Mouse (Mus musculus): ENCODE results near the gene Tmem129. TPM values are rescaled to one million over a fixed set of nuclear protein-coding genes. Genes with fewer than 3 reads are reported as not detected.

Gene Tmem129
- polyA plus RNA-seq, 2 experiments = 17.4 to 19.4 TPM

- peaks cover 18 to 28% of the 10 kb centered on the region in 2 experiments for H3K4me1 ChIP-seq (replicated peaks; ENCODE audit: control insufficient read depth in 2 of 2, insufficient read depth in 2 of 2, low read length in 1 of 2)
- WGBS (ENCODE audit: insufficient replicate concordance) = 58% methylated on average over 1 of the region's 1 CpGs
- H3K27ac ChIP-seq = no peak overlapping the region
- no peak overlapping the region for H3K9ac ChIP-seq (replicated peaks)
- DNase-seq (ENCODE audit: low read depth in 3 of 3, low spot score in 3 of 3) (no peak), ATAC-seq (ENCODE audit: insufficient read depth) (no peak)
- no peaks in the 10 kb centered on the region for H3K27me3 ChIP-seq (ENCODE audit: control insufficient read depth, insufficient read depth, low read length)
- no peak for TF ChIP-seq EP300 (IDR thresholded peaks at IDR 0.05; ENCODE audit: low read depth)
- TF ChIP-seq CTCF (IDR thresholded peaks at IDR 0.05; ENCODE audit: low read depth) = no peak
- no peak overlapping the region for H3K4me2 ChIP-seq (ENCODE audit: low read depth)
- no peaks in the 10 kb centered on the region for H3K9me3 ChIP-seq (ENCODE audit: control insufficient read depth, low read length)
- H3K4me3 ChIP-seq (ENCODE audit: insufficient read depth in 1 of 2, low read depth in 2 of 2, low read length in 2 of 2) = no peak overlapping the region
- peaks cover 11% of the 10 kb centered on the region for H3K36me3 ChIP-seq (replicated peaks; ENCODE audit: control insufficient read depth, insufficient read depth, low read depth)
Measured at GRCm38 (mm10) chr5:33632526-33632925, 25.7 kb downstream of the Tmem129 start.

GRCm38 (mm10) chr5:33630615-33631014 is 27.6 kb downstream of the Tmem129 start:
- ATAC-seq (ENCODE audit: insufficient read depth) (no peak), DNase-seq (ENCODE audit: low read depth in 3 of 3, low spot score in 3 of 3) (no peak)
- Histone ChIP-seq H3K36me3 (replicated peaks; ENCODE audit: control insufficient read depth, insufficient read depth, low read depth) (peaks cover 6% of the 10 kb centered on the region), H3K4me2 (ENCODE audit: low read depth) (peak overlapping the region; percentile 74), H3K4me1 (replicated peaks; ENCODE audit: control insufficient read depth in 2 of 2, insufficient read depth in 2 of 2, low read length in 1 of 2) (peaks cover 18 to 25% of the 10 kb centered on the region in 2 experiments), H3K27ac (peak overlapping the region; percentile 38), H3K27me3 (ENCODE audit: control insufficient read depth, insufficient read depth, low read length) (no peaks in the 10 kb centered on the region), H3K9me3 (ENCODE audit: control insufficient read depth, low read length) (no peaks in the 10 kb centered on the region), H3K4me3 (ENCODE audit: insufficient read depth in 1 of 2, low read depth in 2 of 2, low read length in 2 of 2) (peak overlapping the region; percentile 44 to 75), H3K9ac (replicated peaks) (peak overlapping the region; percentile 36)
- TF ChIP-seq EP300 (IDR thresholded peaks at IDR 0.05; ENCODE audit: low read depth) = no peak
- no peak for TF ChIP-seq CTCF (IDR thresholded peaks at IDR 0.05; ENCODE audit: low read depth)
- 37% methylated on average over 4 of the region's 4 CpGs for WGBS (ENCODE audit: insufficient replicate concordance)

GRCm38 (mm10) chr5:33630061-33630460 is 28.2 kb downstream of the Tmem129 start:
- peaks cover 18 to 20% of the 10 kb centered on the region in 2 experiments for H3K4me1 ChIP-seq (replicated peaks; ENCODE audit: control insufficient read depth in 2 of 2, insufficient read depth in 2 of 2, low read length in 1 of 2)
- peak overlapping the region; percentile 74 for H3K4me2 ChIP-seq (ENCODE audit: low read depth)
- DNase-seq (ENCODE audit: low read depth in 3 of 3, low spot score in 3 of 3) (peak in 2 of 3 experiments; percentile 53 to 66), ATAC-seq (ENCODE audit: insufficient read depth) (peak; percentile 71)
- H3K9me3 ChIP-seq (ENCODE audit: control insufficient read depth, low read length) = no peaks in the 10 kb centered on the region
- H3K36me3 ChIP-seq (replicated peaks; ENCODE audit: control insufficient read depth, insufficient read depth, low read depth) = peaks cover 5% of the 10 kb centered on the region
- H3K4me3 ChIP-seq (ENCODE audit: insufficient read depth in 1 of 2, low read depth in 2 of 2, low read length in 2 of 2) = peak overlapping the region; percentile 44 to 75
- peak; percentile 28; the same call in 1 of the 2 replicates for TF ChIP-seq CTCF (IDR thresholded peaks at IDR 0.05; ENCODE audit: low read depth)
- TF ChIP-seq EP300 (IDR thresholded peaks at IDR 0.05; ENCODE audit: low read depth) = no peak
- peak overlapping the region; percentile 38 for H3K27ac ChIP-seq
- peak overlapping the region; percentile 36 for H3K9ac ChIP-seq (replicated peaks)
- no peaks in the 10 kb centered on the region for H3K27me3 ChIP-seq (ENCODE audit: control insufficient read depth, insufficient read depth, low read length)
- 1% methylated on average over 9 of the region's 9 CpGs for WGBS (ENCODE audit: insufficient replicate concordance)

- peak within 1 kb of the TSS; percentile 74 for H3K4me2 ChIP-seq (ENCODE audit: low read depth)
- peaks cover 18 to 20% of the 10 kb centered on the region in 2 experiments for H3K4me1 ChIP-seq (replicated peaks; ENCODE audit: control insufficient read depth in 2 of 2, insufficient read depth in 2 of 2, low read length in 1 of 2)
- DNase-seq (ENCODE audit: low read depth in 3 of 3, low spot score in 3 of 3) = peak; percentile 91 to 94 (median 93)
- peak within 1 kb of the TSS; percentile 61 for H3K27ac ChIP-seq
- peak within 1 kb of the TSS; percentile 75 for H3K9ac ChIP-seq (replicated peaks)
- WGBS (ENCODE audit: insufficient replicate concordance) = 0% methylated on average over 82 of the region's 99 CpGs
- no peaks in the 10 kb centered on the region for H3K36me3 ChIP-seq (replicated peaks; ENCODE audit: control insufficient read depth, insufficient read depth, low read depth)
- no peaks in the 10 kb centered on the region for H3K9me3 ChIP-seq (ENCODE audit: control insufficient read depth, low read length)
- H3K4me3 ChIP-seq (ENCODE audit: insufficient read depth in 1 of 2, low read depth in 2 of 2, low read length in 2 of 2) = peak within 1 kb of the TSS; percentile 75 to 77
- TF ChIP-seq EP300 (IDR thresholded peaks at IDR 0.05; ENCODE audit: low read depth) = no peak
- TF ChIP-seq CTCF (IDR thresholded peaks at IDR 0.05; ENCODE audit: low read depth) = peak; percentile 24; the same call in 1 of the 2 replicates
- peak; percentile 90 for ATAC-seq (ENCODE audit: insufficient read depth)
- no peaks in the 10 kb centered on the region for H3K27me3 ChIP-seq (ENCODE audit: control insufficient read depth, insufficient read depth, low read length)
Measured at GRCm38 (mm10) chr5:33629301-33629987, 28.8 kb downstream of the Tmem129 start, which contains the start of the genes Fam53a and Gm9903. Fam53a (minus strand) TSS chr5:33629635. Gm9903 (plus strand) TSS chr5:33629925.

GRCm38 (mm10) chr5:33628820-33629300 is 29.4 kb downstream of the Tmem129 start:
- ATAC-seq (ENCODE audit: insufficient read depth) (peak; percentile 32), DNase-seq (ENCODE audit: low read depth in 3 of 3, low spot score in 3 of 3) (peak in 1 of 3 experiments; percentile 52)
- Histone ChIP-seq H3K36me3 (replicated peaks; ENCODE audit: control insufficient read depth, insufficient read depth, low read depth) (no peaks in the 10 kb centered on the region), H3K27me3 (ENCODE audit: control insufficient read depth, insufficient read depth, low read length) (no peaks in the 10 kb centered on the region), H3K4me1 (replicated peaks; ENCODE audit: control insufficient read depth in 2 of 2, insufficient read depth in 2 of 2, low read length in 1 of 2) (peaks cover 18 to 20% of the 10 kb centered on the region in 2 experiments), H3K9me3 (ENCODE audit: control insufficient read depth, low read length) (no peaks in the 10 kb centered on the region), H3K27ac (peak overlapping the region; percentile 61), H3K4me2 (ENCODE audit: low read depth) (peak overlapping the region; percentile 68), H3K4me3 (ENCODE audit: insufficient read depth in 1 of 2, low read depth in 2 of 2, low read length in 2 of 2) (peak overlapping the region; percentile 75 to 77), H3K9ac (replicated peaks) (peak overlapping the region; percentile 75)
- WGBS (ENCODE audit: insufficient replicate concordance) = under 1% methylated on average over 24 of the region's 24 CpGs
- TF ChIP-seq EP300 (IDR thresholded peaks at IDR 0.05; ENCODE audit: low read depth) (no peak), CTCF (IDR thresholded peaks at IDR 0.05; ENCODE audit: low read depth) (0 out of 2 replicates have a peak, but pooled peaks have one; percentile 8)
